Mouse (Mus musculus) ES-Bruce4 (cell line): Measurements from ENCODE around the gene Ccdc157. TPM values are rescaled to one million over a fixed set of nuclear protein-coding genes. Genes with fewer than 3 reads are reported as not detected.
"Not testable (repeated sequence)": the region's sequence is repeated elsewhere in the genome, so short reads cannot be mapped to it uniquely, and the experiment has no call there.

Experiments used
- H3K27ac ChIP-seq: 2 replicates; pipeline ENCODE4 v1.5.1; 2012; ENCODE audit warnings: low read length, inconsistent platforms; ENCODE audit not compliant: insufficient read depth
- H3K27me3 ChIP-seq: 2 replicates; pipeline ENCODE4 v1.6.1; 2012; ENCODE audit warnings: mild to moderate bottlenecking, low read length, inconsistent platforms; ENCODE audit not compliant: control insufficient read depth, poor library complexity, insufficient read depth, severe bottlenecking
- H3K36me3 ChIP-seq: 2 replicates; pipeline ENCODE4 v1.6.1; 2012; ENCODE audit warnings: inconsistent platforms, mild to moderate bottlenecking, low read length, moderate library complexity; ENCODE audit not compliant: control insufficient read depth, poor library complexity, insufficient read depth, severe bottlenecking
- H3K4me1 ChIP-seq: one replicate; pipeline ENCODE4 v1.8.1; 2011; ENCODE audit warnings: low read length; ENCODE audit not compliant: control insufficient read depth, insufficient read depth
- H3K4me3 ChIP-seq: 2 replicates; pipeline ENCODE4 v1.5.1; 2011; ENCODE audit warnings: low read depth, mild to moderate bottlenecking, low read length
- H3K9ac ChIP-seq: 2 replicates; pipeline ENCODE4 v1.6.1; 2012; ENCODE audit warnings: low read depth, mild to moderate bottlenecking, inconsistent platforms; ENCODE audit not compliant: poor library complexity, severe bottlenecking
- H3K9me3 ChIP-seq: replicated peaks from 2 replicates; pipeline ENCODE4 v1.6.1; 2012; ENCODE audit warnings: mild to moderate bottlenecking, low read length, inconsistent platforms; ENCODE audit not compliant: control insufficient read depth, poor library complexity, insufficient read depth, severe bottlenecking
- CTCF ChIP-seq: IDR thresholded peaks from one replicate; pipeline ENCODE4 v1.8.1; 2011; ENCODE audit warnings: low read depth, low read length
- EP300 ChIP-seq: IDR thresholded peaks from 2 replicates; pipeline ENCODE4 v1.6.1; 2011; ENCODE audit warnings: low read depth, low read length; ENCODE audit not compliant: insufficient read depth
- POLR2A ChIP-seq: IDR thresholded peaks from one replicate; pipeline ENCODE4 v1.8.1; 2011; ENCODE audit warnings: low read length; ENCODE audit not compliant: insufficient read depth
- polyA plus RNA-seq: library from polyadenylated mRNA; stranded (reverse); fragments of >200 nt; gene quantifications from 2 replicates; pipeline ENCODE4 v1.2.4, GENCODE M21; 2011; ENCODE audit warnings: low read depth; ENCODE audit not compliant: missing spikeins, insufficient read depth, insufficient read length

Ccdc157 gene
- polyA plus RNA-seq, 1 experiment, result 3.7 TPM

GRCm38 (mm10) chr11:4113496-4113895 lies 46.6 kb downstream of the Ccdc157 start:
- no peak overlapping the region for H3K9ac ChIP-seq
- TF ChIP-seq CTCF, result no peak
- no peak for TF ChIP-seq EP300
- TF ChIP-seq POLR2A, result no peak
- H3K4me1 ChIP-seq, result no peaks in the 10 kb centered on the region
- H3K27me3 ChIP-seq, result no peaks in the 10 kb centered on the region
- no peaks in the 10 kb centered on the region for H3K36me3 ChIP-seq
- no peak overlapping the region for H3K4me3 ChIP-seq
- H3K27ac ChIP-seq, result no peak overlapping the region
- H3K9me3 ChIP-seq, result no peaks in the 10 kb centered on the region

DNA sequence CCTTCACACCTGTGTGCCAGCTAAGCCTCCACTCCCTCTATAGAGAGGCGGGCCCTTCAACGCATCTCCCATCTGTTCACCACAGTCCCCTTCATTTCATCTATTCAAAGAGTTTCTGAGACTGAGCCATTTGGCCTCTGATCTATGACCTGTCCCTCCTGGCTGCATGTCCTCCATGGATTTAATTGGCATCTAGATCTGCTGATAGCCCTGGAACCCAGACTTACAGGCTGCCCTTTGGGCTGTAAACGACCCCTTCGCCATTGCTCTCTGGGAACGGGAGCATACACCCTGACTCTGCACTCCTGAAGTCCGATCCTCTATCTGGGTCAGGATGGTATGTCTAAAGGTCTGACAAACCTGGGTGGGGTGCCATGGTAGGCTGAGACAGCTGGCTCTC lies 47.2 kb downstream of the Ccdc157 start:
- no peaks in the 10 kb centered on the region for H3K4me1 ChIP-seq
- no peak overlapping the region for H3K4me3 ChIP-seq
- H3K27ac ChIP-seq, result no peak overlapping the region
- no peaks in the 10 kb centered on the region for H3K36me3 ChIP-seq
- H3K9me3 ChIP-seq, result no peaks in the 10 kb centered on the region
- no peak overlapping the region for H3K9ac ChIP-seq
- no peaks in the 10 kb centered on the region for H3K27me3 ChIP-seq
- no peak for TF ChIP-seq CTCF
- no peak for TF ChIP-seq POLR2A

GRCm38 (mm10) chr11:4112033-4112432 lies 48.1 kb downstream of the Ccdc157 start:
- no peak overlapping the region for H3K9ac ChIP-seq
- no peak for TF ChIP-seq EP300
- TF ChIP-seq POLR2A, result no peak
- no peak for TF ChIP-seq CTCF
- no peak overlapping the region for H3K4me3 ChIP-seq
- H3K9me3 ChIP-seq, result no peaks in the 10 kb centered on the region
- no peaks in the 10 kb centered on the region for H3K4me1 ChIP-seq
- H3K27me3 ChIP-seq, result no peaks in the 10 kb centered on the region
- no peaks in the 10 kb centered on the region for H3K36me3 ChIP-seq
- no peak overlapping the region for H3K27ac ChIP-seq

GRCm38 (mm10) chr11:4108691-4109090 lies 51.4 kb downstream of the Ccdc157 start:
- H3K36me3 ChIP-seq, result no peaks in the 10 kb centered on the region
- no peaks in the 10 kb centered on the region for H3K4me1 ChIP-seq
- no peaks in the 10 kb centered on the region for H3K27me3 ChIP-seq
- no peaks in the 10 kb centered on the region for H3K9me3 ChIP-seq
- no peak overlapping the region for H3K27ac ChIP-seq
- H3K9ac ChIP-seq, result no peak overlapping the region
- H3K4me3 ChIP-seq, result no peak overlapping the region
- TF ChIP-seq POLR2A (no peak), CTCF (no peak), EP300 (no peak)

DNA sequence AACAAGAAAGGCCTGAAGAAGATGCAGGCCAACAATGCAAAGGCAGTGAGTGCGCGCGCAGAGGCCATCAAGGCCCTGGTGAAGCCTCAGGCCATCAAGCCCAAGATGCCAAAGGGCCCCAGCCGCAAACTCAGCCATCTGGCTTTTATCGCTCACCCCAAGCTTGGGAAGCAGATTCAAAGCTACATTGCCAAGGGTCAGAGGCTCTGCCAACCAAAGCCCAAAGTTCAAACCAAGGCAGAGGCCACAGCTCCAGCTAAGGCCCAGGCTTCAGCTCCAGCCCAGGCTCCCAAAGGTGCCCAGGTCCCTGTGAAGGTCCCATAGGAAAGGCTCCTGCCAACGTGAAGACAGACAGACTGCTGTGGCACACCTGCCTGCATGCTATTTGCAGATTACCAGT lies 52.2 kb downstream of the Ccdc157 start:
- not testable (repeated sequence) for H3K4me3 ChIP-seq, H3K27ac ChIP-seq, H3K9me3 ChIP-seq

DNA sequence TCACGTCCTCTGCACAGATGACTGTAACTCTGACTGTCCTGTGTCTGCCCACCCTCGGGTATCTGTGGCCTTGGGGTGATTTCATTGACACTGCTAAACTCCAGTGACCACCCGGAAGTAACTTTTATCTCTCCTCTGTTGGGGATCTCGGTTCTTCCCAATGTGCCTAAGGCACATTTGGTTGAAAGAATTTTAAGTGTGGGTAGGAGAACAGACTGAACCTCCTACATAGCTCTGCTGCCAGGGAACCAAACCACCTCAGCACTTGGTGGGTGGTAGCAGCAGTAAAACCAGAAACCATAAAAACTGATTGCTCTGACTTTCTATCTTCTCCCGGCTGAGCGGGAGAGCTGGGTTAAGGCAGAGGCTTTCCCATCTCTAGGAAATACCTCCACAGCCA lies 54.6 kb downstream of the Ccdc157 start:
- no peaks in the 10 kb centered on the region for H3K9me3 ChIP-seq
- H3K36me3 ChIP-seq, result no peaks in the 10 kb centered on the region
- H3K9ac ChIP-seq, result no peak overlapping the region
- TF ChIP-seq POLR2A (no peak), CTCF (no peak), EP300 (no peak)
- no peaks in the 10 kb centered on the region for H3K4me1 ChIP-seq
- no peak overlapping the region for H3K4me3 ChIP-seq
- H3K27ac ChIP-seq, result no peak overlapping the region
- H3K27me3 ChIP-seq, result no peaks in the 10 kb centered on the region

More for the DNA sequence above, 52.2 kb downstream of the Ccdc157 start:
- not testable (repeated sequence) for H3K4me1 ChIP-seq, H3K9ac ChIP-seq, H3K27me3 ChIP-seq, H3K36me3 ChIP-seq
